Mouse (Mus musculus): Measurements from ENCODE around the gene Chrdl1. TPM values are rescaled to one million over a fixed set of nuclear protein-coding genes. Genes with fewer than 3 reads are reported as not detected.

Gene Chrdl1
- not detected for polyA plus RNA-seq (2012; fragmentation: generic; extraction: Trizol)

GRCm38 (mm10) chrX:143393791-143394369, at the start of gene Chrdl1:
Chrdl1 (minus strand) TSS chrX:143394262.
- no peak within 1 kb of the TSS for H3ac ChIP-seq (ENCODE audit: control insufficient read depth, insufficient read length)
- no peak within 1 kb of the TSS for H3K4me3 ChIP-seq
- TF ChIP-seq TCF12 (IDR thresholded peaks at IDR 0.05; ENCODE audit: insufficient read depth, poor library complexity, severe bottlenecking) (no peak), SRF (IDR thresholded peaks at IDR 0.05; ENCODE audit: control insufficient read depth, insufficient read length, low read depth) (no peak), MYOD1 (IDR thresholded peaks at IDR 0.05; ENCODE audit: control insufficient read depth in 1 of 3, insufficient read length in 2 of 3, low read depth in 2 of 3) (no peak), REST (IDR thresholded peaks at IDR 0.05; ENCODE audit: insufficient read depth, insufficient read length) (no peak), MYOG (IDR thresholded peaks at IDR 0.05; ENCODE audit: control insufficient read depth in 1 of 3, insufficient read depth in 1 of 3, insufficient read length in 2 of 3, low read depth in 2 of 3) (no peak), E2F4 (IDR thresholded peaks at IDR 0.05; ENCODE audit: insufficient read depth) (no peak), CEBPB (IDR thresholded peaks at IDR 0.05; ENCODE audit: insufficient read depth, poor library complexity, severe bottlenecking) (no peak), POLR2A (IDR thresholded peaks at IDR 0.05; ENCODE audit: insufficient read length, low read depth) (no peak), USF1 (IDR thresholded peaks at IDR 0.05; ENCODE audit: low read depth) (no peak), MAX (IDR thresholded peaks at IDR 0.05; ENCODE audit: low read depth) (no peak), POLR2AphosphoS2 (IDR thresholded peaks at IDR 0.05; ENCODE audit: insufficient read length, low read depth) (no peak), TCF3 (IDR thresholded peaks at IDR 0.05; ENCODE audit: insufficient read length, low read depth) (no peak)
- H3K36me3 ChIP-seq (ENCODE audit: control insufficient read depth, insufficient read depth): no peaks in the 10 kb centered on the region
- peaks cover 10% of the 10 kb centered on the region for H3K27me3 ChIP-seq (ENCODE audit: control insufficient read depth, insufficient read depth, insufficient read length)
- H3K79me2 ChIP-seq (ENCODE audit: control insufficient read depth, insufficient read depth): no peaks in the 10 kb centered on the region
- H3K4me2 ChIP-seq (ENCODE audit: low read depth): no peak within 1 kb of the TSS

DNA sequence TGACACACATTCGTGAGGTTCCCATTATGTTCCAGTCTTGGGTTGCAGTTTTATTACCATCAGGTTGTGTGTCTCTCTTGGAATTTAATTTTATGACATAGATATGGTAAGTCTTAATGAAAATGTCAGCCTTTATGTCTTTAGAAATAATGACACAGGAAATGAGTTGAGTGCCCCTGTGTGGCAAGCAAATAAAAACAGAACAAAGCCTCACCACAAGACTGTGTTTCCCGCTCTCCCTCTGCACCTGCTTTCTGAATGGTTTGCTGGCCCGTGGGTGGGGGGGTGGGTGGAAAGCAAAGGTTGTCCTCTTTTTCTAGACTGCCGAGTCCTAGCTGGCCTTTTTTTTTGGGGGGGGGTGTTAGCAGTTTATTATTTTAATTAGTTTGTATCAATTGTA, 48.6 kb upstream of the Chrdl1 start:
- peaks cover 6% of the 10 kb centered on the region for H3K27me3 ChIP-seq (ENCODE audit: control insufficient read depth, insufficient read depth, insufficient read length)
- H3K4me2 ChIP-seq (ENCODE audit: low read depth): no peak overlapping the region
- TF ChIP-seq REST (IDR thresholded peaks at IDR 0.05; ENCODE audit: insufficient read depth, insufficient read length) (no peak), TCF12 (IDR thresholded peaks at IDR 0.05; ENCODE audit: insufficient read depth, poor library complexity, severe bottlenecking) (no peak), SRF (IDR thresholded peaks at IDR 0.05; ENCODE audit: control insufficient read depth, insufficient read length, low read depth) (no peak), POLR2A (IDR thresholded peaks at IDR 0.05; ENCODE audit: insufficient read length, low read depth) (no peak), MAX (IDR thresholded peaks at IDR 0.05; ENCODE audit: low read depth) (no peak), POLR2AphosphoS2 (IDR thresholded peaks at IDR 0.05; ENCODE audit: insufficient read length, low read depth) (no peak), TCF3 (IDR thresholded peaks at IDR 0.05; ENCODE audit: insufficient read length, low read depth) (no peak), USF1 (IDR thresholded peaks at IDR 0.05; ENCODE audit: low read depth) (no peak), MYOD1 (IDR thresholded peaks at IDR 0.05; ENCODE audit: control insufficient read depth in 1 of 3, insufficient read length in 2 of 3, low read depth in 2 of 3) (no peak), MYOG (IDR thresholded peaks at IDR 0.05; ENCODE audit: control insufficient read depth in 1 of 3, insufficient read depth in 1 of 3, insufficient read length in 2 of 3, low read depth in 2 of 3) (no peak)
- H3ac ChIP-seq (ENCODE audit: control insufficient read depth, insufficient read length): no peak overlapping the region
- no peaks in the 10 kb centered on the region for H3K36me3 ChIP-seq (ENCODE audit: control insufficient read depth, insufficient read depth)
- no peaks in the 10 kb centered on the region for H3K79me2 ChIP-seq (ENCODE audit: control insufficient read depth, insufficient read depth)
- no peak overlapping the region for H3K4me3 ChIP-seq

DNA sequence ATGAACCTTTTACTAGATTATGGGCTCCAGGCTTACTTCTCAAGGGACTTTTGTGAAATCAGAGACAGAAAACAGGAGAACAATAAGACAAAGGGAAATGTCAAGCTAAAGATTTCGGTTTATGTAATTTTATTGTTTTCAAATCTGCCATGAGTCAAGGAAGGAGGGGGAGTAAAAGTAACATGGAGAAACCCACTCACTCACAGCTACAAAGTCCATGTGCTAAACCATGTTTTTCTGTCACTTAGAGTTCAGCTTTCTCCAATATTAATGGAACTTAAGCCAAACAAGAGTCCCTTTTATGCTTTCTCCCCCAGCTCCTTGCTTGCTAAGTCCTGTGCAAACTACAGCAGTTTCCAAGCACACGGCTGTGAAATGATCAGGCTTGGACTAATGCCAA, 10.5 kb upstream of the Chrdl1 start:
- H3ac ChIP-seq (ENCODE audit: control insufficient read depth, insufficient read length): no peak overlapping the region
- no peak overlapping the region for H3K4me2 ChIP-seq (ENCODE audit: low read depth)
- no peaks in the 10 kb centered on the region for H3K79me2 ChIP-seq (ENCODE audit: control insufficient read depth, insufficient read depth)
- no peaks in the 10 kb centered on the region for H3K36me3 ChIP-seq (ENCODE audit: control insufficient read depth, insufficient read depth)
- no peak overlapping the region for H3K4me3 ChIP-seq
- TF ChIP-seq POLR2A (IDR thresholded peaks at IDR 0.05; ENCODE audit: insufficient read length, low read depth) (no peak), E2F4 (IDR thresholded peaks at IDR 0.05; ENCODE audit: insufficient read depth) (no peak), TCF3 (IDR thresholded peaks at IDR 0.05; ENCODE audit: insufficient read length, low read depth) (no peak), CEBPB (IDR thresholded peaks at IDR 0.05; ENCODE audit: insufficient read depth, poor library complexity, severe bottlenecking) (no peak), POLR2AphosphoS2 (IDR thresholded peaks at IDR 0.05; ENCODE audit: insufficient read length, low read depth) (no peak), REST (IDR thresholded peaks at IDR 0.05; ENCODE audit: insufficient read depth, insufficient read length) (no peak), SRF (IDR thresholded peaks at IDR 0.05; ENCODE audit: control insufficient read depth, insufficient read length, low read depth) (no peak), MYOG (IDR thresholded peaks at IDR 0.05; ENCODE audit: control insufficient read depth in 1 of 3, insufficient read depth in 1 of 3, insufficient read length in 2 of 3, low read depth in 2 of 3) (no peak), MAX (IDR thresholded peaks at IDR 0.05; ENCODE audit: low read depth) (no peak), MYOD1 (IDR thresholded peaks at IDR 0.05; ENCODE audit: control insufficient read depth in 1 of 3, insufficient read length in 2 of 3, low read depth in 2 of 3) (no peak), TCF12 (IDR thresholded peaks at IDR 0.05; ENCODE audit: insufficient read depth, poor library complexity, severe bottlenecking) (no peak), USF1 (IDR thresholded peaks at IDR 0.05; ENCODE audit: low read depth) (no peak)
- no peaks in the 10 kb centered on the region for H3K27me3 ChIP-seq (ENCODE audit: control insufficient read depth, insufficient read depth, insufficient read length)

- TF ChIP-seq USF1 (IDR thresholded peaks at IDR 0.05; ENCODE audit: low read depth) (no peak), SRF (IDR thresholded peaks at IDR 0.05; ENCODE audit: control insufficient read depth, insufficient read length, low read depth) (no peak), POLR2AphosphoS2 (IDR thresholded peaks at IDR 0.05; ENCODE audit: insufficient read length, low read depth) (no peak), CEBPB (IDR thresholded peaks at IDR 0.05; ENCODE audit: insufficient read depth, poor library complexity, severe bottlenecking) (no peak), MAX (IDR thresholded peaks at IDR 0.05; ENCODE audit: low read depth) (no peak), E2F4 (IDR thresholded peaks at IDR 0.05; ENCODE audit: insufficient read depth) (no peak), TCF3 (IDR thresholded peaks at IDR 0.05; ENCODE audit: insufficient read length, low read depth) (no peak)
- Histone ChIP-seq H3K36me3 (ENCODE audit: control insufficient read depth, insufficient read depth) (no peaks in the 10 kb centered on the region), H3K27me3 (ENCODE audit: control insufficient read depth, insufficient read depth, insufficient read length) (no peaks in the 10 kb centered on the region), H3K4me2 (ENCODE audit: low read depth) (no peak overlapping the region), H3K4me3 (no peak overlapping the region), H3ac (ENCODE audit: control insufficient read depth, insufficient read length) (no peak overlapping the region), H3K79me2 (ENCODE audit: control insufficient read depth, insufficient read depth) (no peaks in the 10 kb centered on the region)
These were observed 27.7 kb downstream of the Chrdl1 start for GRCm38 (mm10) chrX:143366256-143366959.
